Mouse (Mus musculus): ENCODE data around the gene Gpr101. TPM values are rescaled to one million over a fixed set of nuclear protein-coding genes. Genes with fewer than 3 reads are reported as not detected.

The Gpr101 gene
- not detected for polyA plus RNA-seq (2017; shearing (Covaris generic))

DNA sequence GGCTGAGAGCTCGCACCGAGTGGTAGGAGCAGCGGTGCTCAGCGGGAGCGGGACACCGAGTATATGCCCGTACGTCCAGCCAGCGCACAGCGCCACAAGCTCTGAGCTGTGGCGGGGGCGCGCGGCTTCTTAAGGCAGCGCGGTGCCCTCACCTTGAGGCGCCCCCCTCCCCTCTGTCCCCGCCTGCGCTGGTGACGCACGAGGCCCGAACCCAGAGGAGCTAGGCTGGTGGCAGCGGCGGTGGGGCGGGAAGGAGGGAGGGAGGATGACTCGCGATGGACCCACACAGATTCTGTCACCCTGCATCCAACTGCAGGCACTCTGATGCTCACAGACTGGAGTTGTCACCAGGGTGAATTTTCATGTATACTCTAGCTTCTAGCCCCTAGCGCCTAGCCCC is at the start of gene Gpr101:
TSS of gene Gpr101 (minus strand) at position 124 of the 400 bp plus-strand sequence.

Other genes with a start within 250 kb of the Gpr101 start
- gene Arhgef6, start 165.0 kb downstream of the Gpr101 start, polyA plus RNA-seq (2017; shearing (Covaris generic)), result 105 TPM
- gene Rbmx, start 110.7 kb downstream of the Gpr101 start, polyA plus RNA-seq (2017; shearing (Covaris generic)), result 90.9 TPM
- not detected for gene Gm364, start 94.6 kb downstream of the Gpr101 start, polyA plus RNA-seq (2017; shearing (Covaris generic))

All from effector memory CD4-positive, alpha-beta T cell, adult 5 months (primary cell).